11 mouse cellular contexts compared by ENCODE assay signal in genomic region chr5:67579725-67580633, GRCm38 (mm10). TPM values are rescaled to one million over a fixed set of nuclear protein-coding genes. Genes with fewer than 3 reads are reported as not detected.
DNase-seq lines count a peak whose midpoint lies in the region; ATAC-seq and TF ChIP-seq lines count a peak whose summit lies in the region.
"Had no signal": no experiment of that assay in that cellular context is flagged by ENCODE, and none has a peak within 500 bp of the region (broad histone marks: within the 10 kb centered on the region; RNA-seq: fewer than 3 reads in every experiment).

No protein-coding gene starts in this region.

- in situ Hi-C loops in Patski (cut with MboI; ENCODE audit: low pct_unique_long_range_greater_than_20kb), result no loop called here

- no peak for DNase-seq in heart, adult 2 months
- DNase-seq in lung, postnatal 10 days, result peak; percentile 11
- DNase-seq in lung, adult 18-20 months, result no peak
- DNase-seq in Patski (ENCODE audit: low read depth, low spot score), result no peak
- peak; percentile 39 for DNase-seq in splenic B cell, adult 2 months (ENCODE audit: low read depth, low spot score)
- DNase-seq in spleen, postnatal 14 days (ENCODE audit: low spot score in 2 of 2), result no peak
- no peak for DNase-seq in midbrain, embryonic 11.5 days (ENCODE audit: low spot score, missing footprints)

- TF ChIP-seq EP300 in heart, adult 2 months (IDR thresholded peaks at IDR 0.05; ENCODE audit: insufficient read depth, low read depth, low read length), result no peak

- H3K4me3 ChIP-seq in heart, adult 2 months, result no peak overlapping the region
- H3K4me3 ChIP-seq in heart, embryonic 11.5 days (ENCODE audit: low read depth, low read length), result no peak overlapping the region
- no peak overlapping the region for H3K4me3 ChIP-seq in midbrain, embryonic 11.5 days (ENCODE audit: low read depth, low read length)
- H3K4me3 ChIP-seq: erythroblast, embryonic 14.5 days; liver, embryonic 15.5 days had no signal

- no peak overlapping the region for H3K27ac ChIP-seq in heart, adult 2 months
- no peak overlapping the region for H3K27ac ChIP-seq in heart, embryonic 11.5 days (ENCODE audit: low read depth, low read length)
- no peak overlapping the region for H3K27ac ChIP-seq in midbrain, embryonic 11.5 days (ENCODE audit: low read depth, low read length)
- H3K27ac ChIP-seq: liver, embryonic 15.5 days had no signal

- no peaks in the 10 kb centered on the region for H3K36me3 ChIP-seq in heart, adult 2 months (ENCODE audit: control insufficient read depth, insufficient read depth, low read length)
- no peaks in the 10 kb centered on the region for H3K36me3 ChIP-seq in heart, embryonic 11.5 days (ENCODE audit: control insufficient read depth, insufficient read depth, low read length)
- H3K36me3 ChIP-seq in splenic B cell, adult 2 months (ENCODE audit: control insufficient read depth, insufficient read depth, low read length, poor library complexity, severe bottlenecking), result no peaks in the 10 kb centered on the region
- no peaks in the 10 kb centered on the region for H3K36me3 ChIP-seq in midbrain, embryonic 11.5 days (ENCODE audit: control insufficient read depth, insufficient read depth, low read length)
- H3K36me3 ChIP-seq: liver, embryonic 15.5 days had no signal

- H3K4me1 ChIP-seq in heart, adult 2 months (ENCODE audit: control insufficient read depth, insufficient read depth, low read length), result no peaks in the 10 kb centered on the region
- no peaks in the 10 kb centered on the region for H3K4me1 ChIP-seq in heart, embryonic 11.5 days (ENCODE audit: control insufficient read depth, insufficient read depth, low read length)
- no peaks in the 10 kb centered on the region for H3K4me1 ChIP-seq in midbrain, embryonic 11.5 days (ENCODE audit: control insufficient read depth, insufficient read depth, low read length)
- H3K4me1 ChIP-seq: liver, embryonic 15.5 days had no signal

- TF ChIP-seq CTCF in heart, adult 2 months (IDR thresholded peaks at IDR 0.05), result peak; percentile 62
- TF ChIP-seq CTCF in Patski (IDR thresholded peaks at IDR 0.05), result peak; percentile 46

- CTCF ChIA-PET in Patski (lab: Charles Lee), result no interaction called here

- no peak overlapping the region for H3K9ac ChIP-seq in heart, adult 2 months (ENCODE audit: low read depth, low read length)
- no peak overlapping the region for H3K9ac ChIP-seq in heart, embryonic 11.5 days (ENCODE audit: low read depth, low read length)
- H3K9ac ChIP-seq in midbrain, embryonic 11.5 days (ENCODE audit: low read length), result no peak overlapping the region
- H3K9ac ChIP-seq: liver, embryonic 15.5 days had no signal

- POLR2A ChIA-PET in Patski (lab: Charles Lee), result no interaction called here

- H3K4me2 ChIP-seq in heart, embryonic 11.5 days, result no peak overlapping the region
- no peak overlapping the region for H3K4me2 ChIP-seq in midbrain, embryonic 11.5 days
- H3K4me2 ChIP-seq: liver, embryonic 15.5 days had no signal

- ATAC-seq in heart, embryonic 11.5 days (replicated peaks; ENCODE audit: insufficient number of reproducible peaks, low FRiP score, low TSS enrichment), result no peak
- ATAC-seq in Patski, result no peak
- ATAC-seq in midbrain, embryonic 11.5 days (ENCODE audit: low FRiP score), result no peak

- no peaks in the 10 kb centered on the region for H3K9me3 ChIP-seq in heart, embryonic 11.5 days (replicated peaks; ENCODE audit: control insufficient read depth, low read length)
- H3K9me3 ChIP-seq in midbrain, embryonic 11.5 days (ENCODE audit: control insufficient read depth, low read length), result no peaks in the 10 kb centered on the region
- H3K9me3 ChIP-seq: liver, embryonic 15.5 days had no signal

- no peaks in the 10 kb centered on the region for H3K79me2 ChIP-seq in heart, adult 2 months (replicated peaks; ENCODE audit: control insufficient read depth, insufficient read depth, low read length)

- WGBS in heart, adult 2 months, result 45% methylated on average over 6 of the region's 6 CpGs
- 45% methylated on average over 6 of the region's 6 CpGs for WGBS in heart, embryonic 11.5 days (ENCODE audit: insufficient replicate concordance)
- WGBS in midbrain, embryonic 11.5 days, result 54% methylated on average over 6 of the region's 6 CpGs

- no peak for TF ChIP-seq POLR2A in heart, adult 2 months (IDR thresholded peaks at IDR 0.05; ENCODE audit: insufficient read depth, low read depth, low read length)

- H3K27me3 ChIP-seq in heart, adult 2 months (ENCODE audit: control insufficient read depth, insufficient read depth, low read length), result no peaks in the 10 kb centered on the region
- no peaks in the 10 kb centered on the region for H3K27me3 ChIP-seq in heart, embryonic 11.5 days (ENCODE audit: control insufficient read depth, insufficient read depth, low read length)
- no peaks in the 10 kb centered on the region for H3K27me3 ChIP-seq in Patski
- H3K27me3 ChIP-seq in splenic B cell, adult 2 months (ENCODE audit: control insufficient read depth, insufficient read depth, low read length, poor library complexity, severe bottlenecking), result no peaks in the 10 kb centered on the region
- H3K27me3 ChIP-seq in midbrain, embryonic 11.5 days (ENCODE audit: control insufficient read depth, insufficient read depth, low read length), result no peaks in the 10 kb centered on the region
- H3K27me3 ChIP-seq: liver, embryonic 15.5 days had no signal

- intact Hi-C loops in heart, adult 2 months (cut with DNase I), result loop anchor here (2.0 kb wide), 1 partner anchor 147 kb away; no protein-coding TSS in a partner anchor

RNA-seq across cellular contexts. Expression of gene Shisa3, which starts 27.7 kb away (rescaled TPM):
- 1 to 10 TPM in 1 of 2 experiments, under 1 TPM in 1; 0.59 to 1.2 TPM for total RNA-seq in heart, adult 2 months (2021)
- 0.80 and 1.5 TPM in 2 replicates for polyA plus RNA-seq in heart, adult 2 months (2012; rRNA removed)
- 2.0 and 2.4 TPM in 2 replicates for polyA plus RNA-seq in heart, embryonic 11.5 days (2014; fragmentation: Nextera tagmentation; extraction: Ambion mirVana)
- polyA plus RNA-seq in Patski (2021), result not detected
- 22.5 and 23.1 TPM in 2 replicates for polyA plus RNA-seq in midbrain, embryonic 11.5 days (2014; fragmentation: Nextera tagmentation; extraction: Ambion mirVana)
- total RNA-seq: neutrophil, adult 5-6 weeks had no signal
- polyA plus RNA-seq: erythroblast, embryonic 14.5 days had no signal

Comparison
In these comparisons a context has a peak if more than half of its experiments do, and no peak if none do; other contexts are left out.
1. DNase-seq: peak in lung, postnatal 10 days (single experiment) and splenic B cell, adult 2 months (single experiment); none in heart, adult 2 months (0 of 2), lung, adult 18-20 months (0 of 2), Patski (single experiment), spleen, postnatal 14 days (0 of 2) and midbrain, embryonic 11.5 days (single experiment).